Mouse (Mus musculus): ENCODE measurements around the gene Duox2. TPM values are rescaled to one million over a fixed set of nuclear protein-coding genes. Genes with fewer than 3 reads are reported as not detected.

Duox2 gene
- total RNA-seq, 2 experiments from 2014 or later = 0.33 to 0.34 TPM

DNA sequence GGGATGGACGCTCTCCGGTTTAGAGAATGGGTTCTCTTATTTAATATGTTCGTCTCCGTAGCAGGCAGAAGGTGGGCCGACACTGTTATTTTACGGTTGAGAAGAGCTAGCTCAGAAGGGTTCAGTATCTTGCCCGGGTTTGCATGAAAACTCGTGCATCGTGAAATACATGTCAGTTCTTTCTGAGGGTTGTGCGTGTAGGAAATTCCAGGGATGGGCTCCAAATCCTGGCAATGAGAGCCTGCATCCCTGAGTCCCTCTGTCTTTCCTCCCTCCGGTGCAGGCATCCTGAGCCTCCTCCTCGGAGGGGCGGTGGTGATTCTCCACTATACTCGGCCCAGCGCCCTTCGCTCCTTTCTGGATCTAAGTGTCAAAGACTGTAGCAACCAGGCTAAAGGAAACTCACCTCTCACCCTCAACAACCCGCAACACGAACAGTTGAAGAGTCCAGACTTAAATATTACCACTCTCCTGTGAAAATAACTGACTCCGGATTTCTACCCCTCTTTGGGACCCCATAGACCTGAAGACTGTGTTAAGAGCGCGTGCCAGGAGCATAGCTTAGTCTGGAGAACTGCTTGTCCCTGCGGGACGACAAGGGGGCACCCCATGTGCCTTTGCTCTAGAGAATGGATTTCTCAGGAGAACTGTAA lies 3.8 kb upstream of the Duox2 start:
- DNase-seq = no peak

DNA sequence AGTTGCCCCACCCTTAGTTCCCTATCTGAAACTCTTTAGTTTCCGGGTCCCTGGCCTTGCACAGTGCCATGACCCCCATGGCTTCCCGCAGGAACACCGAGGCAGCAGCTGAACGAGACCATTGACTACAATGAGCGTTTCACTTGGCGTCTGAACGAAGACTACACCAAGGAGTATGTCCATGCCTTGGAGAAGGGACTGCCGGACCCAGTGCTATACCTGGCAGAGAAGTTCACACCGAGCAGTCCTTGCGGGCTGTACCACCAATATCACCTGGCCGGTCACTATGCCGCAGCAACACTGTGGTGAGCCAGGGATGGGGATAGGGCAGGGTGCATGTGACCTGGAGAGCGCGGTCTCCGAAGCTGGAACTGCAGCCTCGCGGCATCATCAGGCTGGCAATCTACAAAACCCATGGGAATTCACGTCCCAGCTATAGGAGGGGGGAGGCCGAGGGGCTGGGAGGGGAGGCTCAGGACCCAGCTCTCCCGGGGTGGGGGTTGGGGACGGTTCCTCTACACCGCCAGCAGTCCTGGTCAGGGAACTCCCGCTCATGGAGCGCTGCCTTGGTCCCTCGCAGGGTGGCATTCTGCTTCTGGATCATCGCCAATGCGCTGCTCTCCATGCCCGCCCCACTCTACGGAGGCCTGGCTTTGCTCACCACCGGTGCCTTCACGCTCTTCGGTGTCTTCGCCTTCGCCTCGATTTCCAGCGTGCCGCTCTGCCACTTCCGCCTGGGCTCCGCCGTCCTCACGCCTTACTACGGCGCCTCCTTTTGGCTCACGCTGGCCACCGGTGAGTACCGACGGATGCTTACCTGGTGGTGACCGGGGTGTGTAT lies 3.1 kb upstream of the Duox2 start:
- peak; percentile 42 for DNase-seq

DNA sequence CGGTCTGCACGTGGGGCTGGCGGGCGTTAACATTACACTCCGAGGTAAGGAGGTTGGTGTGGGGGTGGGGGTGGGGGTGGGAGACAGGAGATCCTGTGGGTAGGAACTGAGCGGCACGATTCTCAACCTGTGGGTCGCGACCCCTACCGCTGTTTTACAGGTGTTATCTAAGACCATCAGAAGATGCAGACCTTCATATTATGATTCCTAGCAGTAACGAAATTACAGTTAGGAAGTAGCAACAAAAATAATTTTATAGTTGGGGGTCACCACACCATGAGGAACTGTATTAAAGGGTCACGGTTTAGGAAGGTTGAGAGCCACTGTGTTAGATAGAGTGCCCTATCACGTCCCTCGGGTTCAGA lies 2.4 kb upstream of the Duox2 start:
- DNase-seq = no peak

DNA sequence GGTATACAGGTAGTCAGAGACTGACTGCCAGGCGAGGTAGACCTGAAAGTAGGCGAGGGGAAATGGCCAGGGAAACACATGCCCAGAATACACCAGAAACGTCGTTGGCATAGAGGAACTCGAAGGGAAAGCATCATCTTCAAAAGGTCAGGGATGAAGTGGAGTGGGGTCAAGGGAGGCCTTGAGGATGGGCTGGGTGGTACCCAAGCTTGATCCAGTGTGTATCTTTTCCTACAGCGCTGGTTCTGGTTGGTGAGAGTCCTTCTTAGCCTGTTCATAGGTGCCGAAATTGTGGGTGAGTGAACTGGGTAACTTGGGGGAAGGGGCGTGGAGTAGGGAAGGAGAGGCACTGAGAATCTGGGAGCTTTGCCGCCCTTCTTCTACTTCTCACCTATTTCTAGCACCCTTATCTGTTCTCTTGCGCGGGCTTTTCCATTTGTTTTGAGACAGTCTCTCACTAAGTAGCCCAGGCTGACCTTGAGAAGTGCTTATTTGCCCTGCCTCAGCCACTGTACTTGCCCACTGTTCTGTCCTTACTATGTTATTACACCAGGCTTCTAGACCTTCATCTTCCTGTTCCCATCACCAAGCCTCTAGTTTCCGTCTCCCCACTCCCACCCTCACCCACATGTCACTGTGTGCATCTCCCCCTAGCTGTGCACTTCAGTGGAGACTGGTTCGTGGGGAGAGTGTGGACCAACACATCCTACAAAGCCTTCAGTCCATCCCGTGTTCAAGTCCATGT lies 1.8 kb upstream of the Duox2 start:
- DNase-seq = no peak

DNA sequence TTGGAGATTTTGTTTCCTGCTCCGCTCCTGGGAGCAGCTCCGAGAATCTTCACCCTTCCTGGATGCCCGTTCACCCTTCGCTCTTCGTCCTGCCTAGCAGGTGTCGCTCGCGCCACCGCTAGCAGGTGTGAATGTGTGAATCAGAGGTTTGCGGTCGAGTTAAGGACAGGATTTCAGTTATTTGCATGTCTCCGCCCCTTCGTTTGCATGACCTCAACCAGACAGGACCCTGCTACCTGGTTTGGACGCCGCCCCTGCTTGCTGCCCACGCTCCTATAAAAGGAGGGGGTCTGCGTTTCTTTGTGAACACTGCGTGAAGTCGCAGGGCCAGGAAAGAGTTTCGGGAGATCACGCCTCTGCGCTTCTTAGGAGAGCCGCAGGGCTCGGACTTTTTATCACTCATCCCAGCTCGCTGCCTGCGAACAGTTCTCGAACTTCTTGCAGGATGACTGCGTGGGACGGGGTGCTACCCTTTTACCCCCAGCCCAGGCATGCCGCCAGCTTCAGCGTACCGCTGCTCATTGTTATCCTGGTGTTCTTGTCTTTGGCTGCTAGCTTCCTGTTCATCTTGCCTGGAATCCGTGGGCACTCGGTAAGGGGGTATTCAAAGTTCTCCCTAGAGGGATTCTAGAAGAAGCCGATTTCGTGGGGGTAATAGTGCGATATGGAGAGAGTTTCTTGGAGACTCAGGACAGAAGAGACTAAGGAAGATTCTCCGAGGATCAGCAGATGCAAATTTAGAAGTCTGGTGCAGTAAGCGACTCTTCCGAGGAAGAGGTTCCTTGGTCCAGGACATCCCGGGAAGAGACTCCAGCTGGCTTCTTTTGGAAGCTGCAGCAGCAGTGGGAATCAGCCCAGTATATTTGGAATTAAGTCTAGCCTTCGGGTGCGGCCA lies 594 bp upstream of the Duox2 start, which contains the start of gene Duoxa2:
Gene Duoxa2, plus strand, starts transcription at position 305 of the 895 bp plus-strand sequence.
- DNase-seq = peak; percentile 46

DNA sequence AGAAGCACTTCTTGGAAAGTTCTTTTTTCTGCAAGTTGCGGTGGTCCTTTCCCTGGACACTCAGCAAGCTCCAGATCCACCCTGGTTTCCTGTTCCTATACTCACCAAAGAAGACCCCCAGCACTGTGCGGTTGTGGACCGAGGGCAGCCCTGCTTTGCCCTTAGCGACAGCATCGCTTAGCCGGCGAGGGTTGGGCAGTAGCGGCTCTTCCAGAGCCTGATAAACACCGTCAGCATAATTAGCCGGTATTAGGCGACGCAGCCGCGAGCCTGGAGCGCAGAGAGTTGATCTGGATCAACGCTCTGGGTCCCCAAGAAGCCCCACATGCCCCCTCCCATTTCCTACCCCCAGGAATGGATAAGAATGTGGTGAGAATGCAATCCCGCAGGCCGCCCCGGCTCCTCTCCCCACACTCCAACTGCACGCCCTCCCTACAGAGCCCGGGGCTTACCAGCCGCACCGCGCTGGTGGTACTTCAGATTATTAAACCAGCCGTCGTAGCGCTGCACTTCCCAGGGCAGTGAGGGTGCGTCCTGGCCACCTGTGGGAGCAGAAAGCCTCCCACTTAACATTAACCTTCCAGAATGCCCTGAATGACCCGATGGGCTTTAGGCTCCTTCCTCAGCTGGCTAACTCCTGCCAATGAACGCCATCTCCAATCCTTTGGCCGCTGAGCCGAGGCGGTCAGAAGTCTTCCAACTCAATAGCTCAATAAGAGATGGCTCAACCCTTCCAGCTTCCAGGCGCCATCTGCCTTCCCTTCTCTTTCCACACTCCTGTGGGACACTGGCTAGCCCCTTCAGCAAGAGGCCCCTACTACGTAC lies 766 bp downstream of the Duox2 start:
- DNase-seq = no peak

DNA sequence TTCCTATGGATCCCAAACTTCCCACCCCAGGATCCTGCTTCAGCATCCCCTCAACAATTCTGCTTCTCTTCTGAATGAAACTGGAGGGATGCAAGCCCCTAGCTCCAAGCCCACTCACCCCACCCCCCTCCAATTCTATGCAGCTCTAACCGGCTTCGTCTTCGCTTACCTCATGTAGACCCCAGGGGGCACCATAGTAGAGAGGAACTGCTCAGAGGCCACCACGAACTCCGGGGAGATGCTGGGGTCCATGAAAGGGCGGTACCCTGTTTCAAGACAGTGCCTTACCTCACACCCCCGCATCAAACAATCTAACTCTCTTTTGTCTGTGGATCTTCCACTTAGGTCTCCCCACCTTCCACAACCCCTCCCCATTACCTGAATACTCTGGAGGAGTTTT lies 3.3 kb downstream of the Duox2 start:
- no peak for DNase-seq

DNA sequence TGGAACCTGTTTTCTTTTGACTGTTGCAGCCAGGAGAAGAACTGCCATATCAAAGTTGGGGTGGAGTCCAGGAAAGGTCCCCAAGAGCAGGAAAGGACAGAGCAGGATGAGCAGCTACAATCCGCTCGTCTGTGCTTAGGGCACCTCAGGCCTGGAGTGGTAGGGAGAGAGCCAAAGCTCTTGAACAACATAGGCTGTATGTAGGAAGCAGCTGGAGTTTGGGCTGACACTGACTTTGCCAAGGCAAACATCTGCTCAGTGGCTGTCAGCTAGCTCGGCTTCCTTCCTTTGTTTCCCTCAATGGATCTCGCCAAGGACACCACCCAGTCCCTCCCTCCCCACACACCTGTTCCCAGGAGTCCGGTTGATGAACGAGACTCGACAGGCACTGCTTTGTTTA lies 12.1 kb downstream of the Duox2 start:
- DNase-seq = no peak

DNA sequence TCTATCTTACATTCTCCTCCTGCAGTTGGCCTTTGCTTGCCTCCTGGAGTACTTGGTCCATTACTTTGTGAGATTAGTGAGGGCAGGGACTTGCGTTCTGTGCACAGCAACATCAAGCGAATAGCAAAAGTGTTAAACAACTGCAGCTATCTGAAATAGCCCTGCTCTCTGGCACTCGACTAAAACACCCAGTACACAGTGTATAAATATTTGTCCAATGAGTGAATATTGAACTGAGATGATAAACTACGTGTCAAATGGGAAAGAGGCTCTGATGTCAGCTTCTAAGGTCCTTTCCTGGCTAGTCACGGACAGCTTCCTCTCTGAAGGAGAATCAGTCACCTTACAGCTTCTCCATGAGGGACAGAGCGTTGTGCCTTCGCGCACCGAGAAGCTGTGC lies 14.2 kb downstream of the Duox2 start:
- DNase-seq = no peak

DNA sequence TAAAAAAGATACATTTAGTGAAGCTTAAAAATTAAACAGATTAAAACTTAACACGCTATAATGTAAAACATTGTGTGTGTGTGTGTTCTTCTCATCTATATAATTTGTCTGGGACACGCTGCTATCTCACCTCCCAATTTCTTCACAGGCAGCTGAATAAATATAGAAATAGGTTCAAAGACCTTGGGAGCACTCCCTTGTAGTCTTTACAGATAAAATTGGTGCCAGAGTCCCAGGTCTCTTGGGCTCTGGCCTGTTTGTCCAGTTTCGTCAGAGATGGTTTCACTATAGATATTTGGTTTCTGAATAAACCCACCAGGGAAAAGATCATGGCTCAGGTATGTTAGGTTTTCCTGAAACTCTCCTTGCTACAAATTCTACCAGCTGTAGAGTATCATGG lies 19.5 kb downstream of the Duox2 start:
- no peak for DNase-seq

DNA sequence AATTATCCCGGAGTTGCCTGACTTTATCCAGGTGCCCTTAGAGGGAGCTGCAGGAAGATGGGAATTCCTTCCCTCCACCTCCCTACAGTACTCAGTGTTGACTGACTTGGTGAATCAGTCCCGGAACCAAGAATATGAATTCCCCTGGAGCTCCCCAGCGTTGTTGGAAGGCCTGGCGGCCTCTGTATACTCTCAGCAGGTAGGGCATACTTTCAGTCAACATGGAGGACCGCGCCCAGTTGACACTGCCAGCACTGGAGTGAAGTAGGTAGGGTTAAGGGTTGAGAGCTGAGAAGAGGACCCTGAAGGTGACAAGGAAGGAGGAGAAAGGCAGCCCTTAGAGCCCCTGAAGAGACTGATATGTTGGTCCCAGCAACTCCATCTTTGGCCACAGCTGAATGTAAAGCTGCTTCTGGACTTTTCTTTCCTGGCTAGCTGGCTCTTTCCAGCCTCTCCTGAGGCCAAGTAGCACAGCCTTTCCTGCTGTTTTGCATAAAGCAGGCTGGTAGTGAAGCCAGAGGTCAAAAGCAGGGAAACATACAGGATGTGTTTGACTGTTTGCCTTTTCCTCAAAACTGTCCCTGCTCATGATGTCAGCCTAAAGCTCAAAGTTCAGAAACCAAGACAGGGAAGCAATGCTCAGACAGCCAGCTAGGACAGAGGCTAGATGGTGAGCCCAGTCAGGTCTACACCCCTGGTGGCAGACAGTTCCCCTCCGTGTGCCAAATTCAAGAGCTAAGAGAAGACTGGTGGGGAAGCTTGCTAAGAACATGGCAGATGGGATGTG lies 31.6 kb downstream of the Duox2 start:
- DNase-seq = no peak

DNA sequence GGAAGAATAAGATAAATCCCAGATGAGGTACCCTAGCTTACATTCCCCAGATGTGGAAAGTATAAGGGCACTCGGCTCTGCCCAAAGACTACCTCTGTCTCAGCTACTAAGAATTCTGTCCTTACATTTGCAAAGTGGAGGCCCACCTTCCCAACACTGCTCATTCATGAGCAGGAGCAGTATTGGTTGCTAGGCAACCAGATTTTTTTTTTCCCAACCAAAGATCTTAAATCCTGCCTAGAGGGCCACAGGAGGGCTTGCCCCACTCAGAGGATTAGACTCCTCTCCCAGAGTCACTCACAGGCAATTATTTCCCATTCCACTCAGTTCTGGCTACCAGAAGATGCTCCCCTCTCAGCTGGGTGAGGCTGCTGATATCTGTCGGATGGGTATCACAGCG lies 33.6 kb downstream of the Duox2 start:
- no peak for DNase-seq

DNA sequence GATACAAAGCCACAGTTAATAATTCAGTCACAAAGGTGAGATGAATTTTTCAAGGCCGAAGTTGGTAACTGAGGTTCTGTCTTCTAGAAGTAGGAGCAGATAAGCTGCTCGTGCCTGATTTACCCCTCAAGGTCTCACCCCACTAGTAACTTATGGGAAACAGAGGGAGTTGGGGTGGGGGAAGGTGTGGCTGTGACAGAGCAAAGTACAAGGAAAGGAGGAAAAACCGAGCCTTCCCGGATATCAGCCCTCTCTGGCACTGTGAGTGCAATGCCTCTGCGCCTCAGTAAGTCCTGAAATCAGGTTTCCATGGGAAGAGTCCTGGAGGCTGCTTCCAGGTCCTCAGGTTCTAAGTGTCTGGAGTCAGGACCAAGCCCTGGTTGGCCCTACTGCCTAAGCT lies 37.5 kb downstream of the Duox2 start:
- DNase-seq = no peak

DNA sequence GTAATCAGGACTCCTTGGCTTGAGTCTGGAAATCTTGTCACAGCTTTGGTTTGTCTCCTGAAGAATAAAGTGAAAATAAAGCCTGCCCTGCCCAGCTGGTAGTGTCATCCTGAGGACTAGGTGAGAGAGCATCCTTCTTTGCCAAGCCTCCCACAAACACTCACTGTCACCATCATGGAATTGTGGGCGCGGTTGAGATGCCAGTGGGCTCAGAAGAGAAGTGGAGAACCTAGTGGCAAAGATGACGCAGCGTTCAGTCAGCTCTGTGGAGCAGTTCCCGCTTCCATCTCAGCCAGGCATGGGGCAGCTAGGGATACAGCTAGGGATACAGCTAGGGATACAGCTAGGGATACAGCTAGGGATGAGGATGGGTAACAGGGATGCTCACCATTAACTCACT lies 42.3 kb downstream of the Duox2 start:
- no peak for DNase-seq

DNA sequence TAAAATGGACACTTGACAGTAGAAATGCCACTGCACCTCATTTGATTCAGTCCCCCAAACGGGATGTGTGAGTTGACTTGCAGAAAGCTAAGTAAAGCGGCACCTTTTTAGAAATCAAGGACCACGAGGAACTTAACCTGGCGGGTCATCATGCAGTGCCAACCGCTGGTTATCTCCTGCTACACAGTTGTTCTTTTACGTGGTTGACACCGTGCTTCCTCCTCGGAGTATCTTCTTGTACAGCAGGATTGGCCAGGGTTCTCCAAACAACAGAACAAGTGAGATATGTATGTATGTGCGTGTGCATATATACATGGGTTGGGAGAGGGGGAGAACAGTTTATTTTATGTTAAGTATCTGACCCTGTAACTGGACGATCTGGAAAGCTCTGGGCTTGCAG lies 50.5 kb downstream of the Duox2 start:
- no peak for DNase-seq

DNA sequence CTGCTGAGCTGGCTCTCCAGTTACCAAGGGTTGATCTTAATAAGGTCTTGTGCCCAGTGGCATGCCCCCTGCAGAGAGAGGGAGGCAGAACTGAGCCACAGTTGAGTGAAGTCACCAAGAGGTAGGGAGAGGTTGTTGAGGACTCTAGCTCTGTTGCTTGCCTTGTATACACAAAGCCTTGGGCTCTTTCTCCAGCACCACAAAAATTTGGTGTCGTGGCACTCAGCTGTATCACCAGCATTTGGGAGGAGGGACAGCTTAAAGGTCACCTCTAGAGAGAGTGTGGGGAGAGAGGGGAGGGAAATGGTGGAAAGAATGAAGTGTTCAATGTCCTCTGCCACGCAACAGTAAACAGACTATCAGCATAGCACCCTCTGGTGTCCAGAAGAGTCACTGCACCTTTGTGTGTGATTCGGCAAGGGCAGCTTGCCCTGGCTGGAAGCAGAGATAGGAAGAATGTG lies 54.5 kb downstream of the Duox2 start:
- peak; percentile 65 for DNase-seq

DNA sequence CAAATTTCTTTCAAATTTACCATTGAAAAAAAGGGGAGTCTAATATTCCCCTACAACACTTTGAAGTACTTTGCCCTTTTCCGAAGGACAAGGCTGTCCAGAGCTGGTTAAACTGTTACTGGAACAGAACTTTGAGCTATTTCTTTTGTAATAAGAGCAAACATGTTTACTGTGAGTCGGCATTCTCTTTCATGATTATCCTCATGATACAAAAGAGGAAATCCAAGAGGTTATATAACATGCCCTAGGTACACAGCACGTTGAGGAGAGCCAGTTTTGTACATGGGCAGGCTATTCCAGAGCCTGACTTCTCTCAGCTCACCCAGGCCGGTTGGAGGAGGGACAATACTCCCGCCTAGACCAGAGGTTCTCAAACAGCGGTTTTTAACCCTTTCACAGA lies 56.3 kb downstream of the Duox2 start:
- no peak for DNase-seq

DNA sequence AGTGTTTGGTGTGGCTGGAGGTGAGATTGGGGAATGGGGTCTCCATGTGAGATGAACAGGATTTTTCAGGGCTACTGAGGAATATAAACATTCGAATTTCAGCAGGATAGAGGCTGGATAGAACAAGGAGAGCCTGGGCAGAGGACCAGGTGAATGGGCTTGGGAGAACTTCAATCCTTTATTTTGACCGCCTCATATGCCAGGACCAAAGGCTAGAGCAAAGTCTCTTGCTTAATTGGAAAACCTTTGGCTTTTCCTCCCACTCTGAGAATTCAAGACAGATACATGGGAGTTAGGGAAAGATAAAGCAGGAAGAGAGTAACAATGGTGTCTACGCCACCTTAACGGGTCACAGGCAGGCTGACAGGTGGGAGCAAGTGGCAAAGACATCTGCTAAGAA lies 57.0 kb downstream of the Duox2 start:
- no peak for DNase-seq

DNA sequence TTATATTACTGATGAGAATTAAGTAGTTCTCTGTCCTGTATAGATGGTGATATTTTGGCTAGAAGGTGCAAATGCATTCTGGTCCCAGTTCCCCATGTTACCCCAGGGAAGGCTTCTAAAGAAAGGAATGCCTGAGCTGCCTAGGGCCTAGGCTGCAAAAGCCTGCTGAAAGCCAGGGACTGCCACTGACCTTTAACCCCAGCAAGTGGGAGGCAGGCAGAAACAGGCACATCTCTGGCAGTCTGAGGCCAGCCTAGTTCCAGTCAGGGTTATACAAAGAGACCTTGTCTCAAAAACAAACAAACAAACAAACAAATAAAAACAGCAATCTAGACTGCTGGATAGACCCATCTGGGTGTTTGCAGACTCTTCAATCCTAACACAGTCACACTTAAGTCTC lies 57.5 kb downstream of the Duox2 start:
- DNase-seq = no peak

DNA sequence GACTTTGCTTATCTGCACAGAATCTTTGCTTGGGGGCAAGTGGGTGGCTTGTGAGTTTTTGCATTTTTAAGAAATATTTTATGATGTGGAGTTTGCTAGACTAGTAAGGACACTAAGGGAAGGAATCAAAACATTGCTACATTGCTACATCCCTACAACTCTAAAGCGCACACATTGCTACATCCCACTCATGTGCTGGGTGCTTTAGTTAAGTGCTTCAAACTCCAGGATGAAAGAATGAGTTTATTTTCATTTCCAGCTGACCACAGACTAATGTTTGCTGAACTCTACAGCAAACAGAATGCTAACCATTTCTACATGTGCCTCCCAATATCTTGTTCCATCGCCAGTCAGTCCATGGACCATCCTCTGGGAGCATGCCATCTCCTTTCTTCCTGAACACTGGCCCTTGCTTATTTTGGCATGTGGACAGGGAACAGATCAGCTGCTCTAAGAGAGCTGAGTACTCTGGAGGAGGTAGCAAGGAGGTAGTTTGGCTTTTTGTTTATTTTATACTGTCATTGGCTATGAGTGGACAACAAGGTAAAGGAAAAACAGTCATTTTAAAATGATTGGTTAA lies 60.3 kb downstream of the Duox2 start:
- DNase-seq = no peak

Data from gastrocnemius, postnatal 10 days (tissue).